Mouse (Mus musculus) urinary bladder, postnatal 10 days (tissue): ENCODE measurements around the gene Lime1.

Experiments used
- DNase-seq: peaks from one replicate; pipeline ENCODE4 v3.0.0; 2022; ENCODE audit warnings: low spot score

The Lime1 gene

GRCm38 (mm10) chr2:181391541-181391940 lies 11.7 kb downstream of the Lime1 start:
- DNase-seq, result no peak

GRCm38 (mm10) chr2:181392600-181393213 lies 12.8 kb downstream of the Lime1 start:
- peak; percentile 66 for DNase-seq

GRCm38 (mm10) chr2:181394086-181394485 lies 14.2 kb downstream of the Lime1 start:
- no peak for DNase-seq

- no peak for DNase-seq
Measured at GRCm38 (mm10) chr2:181397207-181397761, 17.4 kb downstream of the Lime1 start.

- no peak for DNase-seq
Measured at GRCm38 (mm10) chr2:181401497-181401896, 21.6 kb downstream of the Lime1 start.

- DNase-seq, result no peak
Measured at GRCm38 (mm10) chr2:181403722-181404121, 23.8 kb downstream of the Lime1 start.

GRCm38 (mm10) chr2:181409643-181410042 lies 29.8 kb downstream of the Lime1 start:
- no peak for DNase-seq

GRCm38 (mm10) chr2:181410760-181411473 lies 31.0 kb downstream of the Lime1 start:
- no peak for DNase-seq

GRCm38 (mm10) chr2:181413141-181413540 lies 33.3 kb downstream of the Lime1 start:
- DNase-seq, result no peak

- DNase-seq, result no peak
Measured at GRCm38 (mm10) chr2:181415945-181416344, 36.1 kb downstream of the Lime1 start.

- DNase-seq, result no peak
Measured at GRCm38 (mm10) chr2:181419359-181419758, 39.5 kb downstream of the Lime1 start.

GRCm38 (mm10) chr2:181420426-181420825 lies 40.5 kb downstream of the Lime1 start:
- no peak for DNase-seq

GRCm38 (mm10) chr2:181420903-181421638 lies 41.2 kb downstream of the Lime1 start:
- no peak for DNase-seq

- DNase-seq, result no peak
Measured at GRCm38 (mm10) chr2:181423834-181424233, 44.0 kb downstream of the Lime1 start.
